Mouse (Mus musculus) neural tube, embryonic 10.5 days (tissue): ENCODE data around the gene Cmpk2.
"Not testable (repeated sequence)": the region's sequence is repeated elsewhere in the genome, so short reads cannot be mapped to it uniquely, and the experiment has no call there.

Source experiments
- DNase-seq: peaks from one replicate; pipeline ENCODE4 v3.0.0-alpha.2; 2017; ENCODE audit warnings: low spot score; ENCODE audit errors: extremely low spot score

Gene Cmpk2

DNA sequence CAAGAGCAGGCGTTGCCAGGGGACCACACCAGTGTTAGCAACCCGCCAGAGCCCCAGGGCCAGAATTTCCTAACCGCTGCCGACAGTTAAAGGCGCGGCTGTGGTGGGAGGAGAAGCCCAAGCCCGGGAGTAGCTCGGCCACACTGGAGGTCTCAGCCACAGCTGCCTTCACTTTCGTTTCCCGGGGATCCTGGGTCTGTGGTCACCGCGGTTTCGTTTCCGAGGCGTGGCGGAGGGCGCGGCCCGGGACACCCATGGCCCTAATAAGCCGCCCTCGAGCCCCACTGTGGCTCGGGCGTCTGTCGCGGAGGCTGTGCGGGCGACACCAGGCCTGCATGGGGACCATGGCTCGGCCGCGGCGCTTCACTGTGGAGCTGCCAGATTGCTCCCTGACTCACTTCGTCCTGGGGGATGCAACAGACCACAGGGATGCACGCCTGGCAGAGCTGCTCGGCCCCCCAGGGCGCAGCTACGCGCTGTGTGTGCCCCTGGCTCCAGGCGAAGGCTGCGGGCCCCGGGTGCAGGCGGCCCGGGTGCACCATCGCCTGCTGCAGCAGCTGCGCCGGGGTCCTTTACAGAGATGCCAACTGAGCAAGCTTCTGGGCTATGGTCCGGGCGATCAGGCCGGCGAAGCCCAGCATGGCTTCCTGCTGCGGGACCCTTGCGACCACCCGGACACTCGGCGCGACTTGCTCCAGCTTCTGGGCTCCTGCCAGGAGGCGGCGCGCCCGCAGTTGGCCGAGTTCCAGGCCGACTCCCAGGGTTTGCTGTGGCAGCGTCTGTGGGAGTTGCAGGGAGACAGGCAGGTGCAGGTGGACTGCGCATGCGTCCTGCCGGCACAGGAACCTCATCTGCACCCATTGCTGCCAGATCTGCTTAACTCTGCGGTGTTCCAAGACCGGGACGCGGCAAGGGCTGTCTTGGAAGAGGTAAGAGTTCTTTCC, at the start of gene Cmpk2:
Gene Cmpk2, plus strand, starts transcription at position 107 of the 944 bp plus-strand sequence.
- DNase-seq = peak; percentile 81

DNA sequence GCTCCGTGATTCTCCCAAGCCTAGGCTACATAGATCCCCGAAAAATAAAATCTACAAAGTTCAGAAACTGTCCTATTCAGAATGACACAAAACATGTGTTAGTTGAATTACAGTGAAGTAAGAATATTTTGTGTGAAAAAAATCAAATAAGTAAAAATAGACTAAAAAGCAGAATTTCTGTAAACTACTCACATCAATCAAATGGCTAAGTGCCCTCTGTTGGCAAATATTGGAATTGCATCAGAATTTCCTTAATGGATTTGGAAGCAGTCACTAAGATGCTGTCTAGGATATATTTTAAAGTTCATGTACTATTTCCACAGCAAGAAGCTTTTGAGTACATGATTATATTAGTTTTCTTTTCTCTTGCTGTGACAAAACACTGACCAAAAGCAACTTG, 44.2 kb upstream of the Cmpk2 start:
- no peak for DNase-seq

DNA sequence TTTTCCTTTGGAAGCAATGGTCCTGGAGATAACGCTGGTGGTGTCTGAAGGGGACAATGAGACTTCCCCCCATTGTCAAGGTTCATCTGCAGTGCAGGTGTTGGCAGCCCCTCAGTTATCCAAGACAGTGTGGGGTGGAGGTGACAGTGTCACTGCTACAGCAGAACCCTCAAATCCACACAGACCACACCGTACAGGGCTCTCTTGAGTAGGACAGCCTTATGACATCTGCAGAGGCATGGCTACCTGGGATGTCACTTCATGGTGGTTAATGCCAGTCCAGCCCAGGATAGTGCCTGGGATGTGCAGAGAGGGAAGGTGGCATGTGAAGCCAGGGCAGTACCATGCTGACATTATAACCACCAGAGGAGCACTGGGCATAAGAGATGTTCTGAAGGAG, 40.2 kb upstream of the Cmpk2 start:
- DNase-seq = not testable (repeated sequence)

DNA sequence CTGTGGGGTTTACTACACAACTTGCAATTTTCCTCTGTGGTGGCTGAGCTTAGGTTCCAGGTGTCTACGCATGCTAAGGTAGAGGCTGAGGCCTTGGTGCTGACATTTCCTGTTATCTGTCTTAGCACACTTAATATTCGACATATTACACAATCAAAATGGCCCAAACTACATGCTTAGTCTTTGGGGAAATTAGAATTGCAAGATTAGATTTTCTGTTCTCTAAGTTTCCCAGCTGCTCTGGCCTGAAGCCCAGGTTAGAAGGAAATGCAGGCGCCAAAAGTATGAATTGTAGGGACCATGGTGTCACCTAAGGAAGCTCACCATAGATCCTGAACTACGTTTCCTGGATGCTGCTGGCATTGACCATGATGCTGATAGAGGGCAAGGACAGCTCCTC, 32.7 kb upstream of the Cmpk2 start:
- no peak for DNase-seq

DNA sequence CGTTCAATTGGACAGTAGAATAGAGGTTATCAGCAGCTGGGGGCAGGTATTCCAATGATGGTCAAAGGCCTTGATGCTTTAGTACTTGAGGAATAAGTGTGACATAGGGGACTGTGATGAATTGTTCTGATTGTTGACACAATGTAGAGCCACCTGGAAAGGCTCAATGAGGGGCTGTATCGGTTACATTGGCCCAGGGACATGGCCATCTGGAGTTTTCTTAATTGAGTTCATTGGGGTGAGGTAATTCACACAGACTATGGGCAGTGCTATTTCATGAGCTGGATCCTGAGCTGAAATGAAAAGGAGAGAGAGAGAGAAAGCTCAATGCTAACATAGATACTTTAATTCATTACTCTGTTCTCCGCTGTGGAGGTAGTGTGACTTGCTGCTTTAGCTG, 31.1 kb upstream of the Cmpk2 start:
- no peak for DNase-seq

DNA sequence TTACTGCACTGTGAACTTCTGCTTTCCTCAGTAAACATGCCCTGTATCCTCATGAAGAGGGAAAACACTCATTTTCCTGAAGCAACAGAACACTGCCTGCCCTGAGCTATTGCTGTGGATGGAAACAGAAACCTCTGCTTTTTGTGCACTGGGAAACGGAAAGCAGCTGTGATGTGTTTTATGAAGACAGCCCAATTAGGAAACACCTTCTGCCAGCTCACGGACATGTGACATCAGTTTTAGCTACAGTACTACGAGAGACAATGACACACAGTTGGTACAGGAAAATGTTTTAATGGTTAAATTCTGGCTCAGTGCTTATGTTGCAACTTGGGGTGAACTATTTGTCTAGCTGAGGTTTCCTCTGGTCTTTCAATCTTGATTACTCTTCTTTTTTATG, 29.6 kb upstream of the Cmpk2 start:
- no peak for DNase-seq

DNA sequence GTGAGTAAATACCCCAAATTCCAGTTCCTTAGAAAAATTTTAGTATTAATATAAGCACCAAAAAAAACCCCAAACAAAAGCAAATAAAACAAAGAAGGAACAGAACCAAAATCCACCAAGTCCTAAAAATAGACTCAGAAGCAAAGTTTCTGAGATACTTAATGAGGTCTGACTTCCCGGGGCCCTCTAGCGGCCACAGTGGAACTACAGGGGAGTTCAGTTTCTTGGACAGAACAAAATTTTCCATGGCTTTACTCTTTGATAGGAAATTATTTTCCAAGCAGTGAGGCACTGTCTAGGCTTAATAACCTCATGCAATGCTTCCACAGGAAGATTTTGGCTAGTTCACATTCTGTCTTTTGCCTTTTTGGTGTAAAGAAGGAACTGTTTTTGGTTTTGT, 24.9 kb upstream of the Cmpk2 start:
- peak; percentile 60 for DNase-seq

DNA sequence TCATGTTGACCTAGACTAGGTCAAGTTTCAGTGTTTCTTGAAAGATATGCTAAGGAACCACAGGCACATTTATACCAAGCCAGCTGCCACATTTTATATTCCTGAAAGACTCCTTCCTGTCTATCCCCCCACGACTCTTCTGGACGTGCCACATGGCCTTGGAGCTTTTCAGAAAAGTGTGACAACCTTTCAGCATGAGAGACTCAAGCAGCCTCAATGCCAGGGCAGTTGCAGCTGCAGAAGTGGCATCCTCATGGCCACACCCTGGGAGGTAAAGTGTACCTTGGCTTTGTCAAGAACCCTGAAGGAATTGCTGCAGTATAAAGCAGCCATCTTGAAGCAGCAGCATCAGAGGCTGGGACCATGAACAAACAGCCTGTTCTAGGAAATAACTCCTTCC, 24.5 kb upstream of the Cmpk2 start:
- no peak for DNase-seq

DNA sequence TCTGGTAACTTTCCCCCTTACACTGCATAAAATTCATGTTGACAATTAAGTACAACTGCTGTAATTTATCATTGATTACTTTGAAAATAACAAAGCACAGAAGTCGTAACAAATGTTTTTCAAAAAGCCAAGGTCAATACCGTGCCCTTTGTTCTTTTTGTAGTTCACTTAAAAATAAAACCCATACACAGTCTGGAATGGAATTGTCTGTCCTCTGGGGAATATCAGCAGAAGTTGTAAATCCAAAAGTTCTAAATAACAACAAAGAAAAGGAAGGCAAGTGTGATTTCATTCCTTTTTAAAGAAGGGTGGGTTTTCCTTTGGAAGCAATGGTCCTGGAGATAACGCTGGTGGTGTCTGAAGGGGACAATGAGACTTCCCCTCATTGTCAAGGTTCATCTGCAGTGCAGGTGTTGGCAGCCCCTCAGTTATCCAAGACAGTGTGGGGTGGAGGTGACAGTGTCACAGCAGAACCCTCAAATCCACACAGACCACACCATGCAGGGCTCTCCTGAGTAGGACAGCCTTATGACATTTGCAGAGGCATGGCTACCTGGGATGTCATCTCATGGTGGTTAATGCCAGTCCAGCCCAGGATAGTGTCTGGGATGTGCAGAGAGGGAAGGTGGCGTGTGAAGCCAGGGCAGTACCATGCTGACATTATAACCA, 22.5 kb upstream of the Cmpk2 start:
- no peak for DNase-seq

DNA sequence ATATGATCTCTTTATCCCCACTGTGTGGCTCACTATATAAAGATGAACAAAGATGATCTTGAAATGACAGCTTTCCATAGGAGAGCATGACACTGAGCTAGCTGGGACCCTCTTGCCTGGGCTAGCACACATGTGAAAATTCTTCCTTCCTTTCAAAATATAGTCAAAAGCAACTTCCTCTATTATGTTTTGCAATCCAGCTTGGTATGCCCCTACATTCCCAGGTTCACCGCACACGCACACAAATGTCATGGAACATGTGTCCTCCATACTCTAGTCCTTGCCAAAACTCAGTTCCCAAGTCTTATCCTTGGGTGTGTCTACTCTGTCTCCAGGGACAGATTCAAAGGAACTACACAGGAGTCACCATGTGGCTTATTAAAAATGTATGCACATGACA, 19.5 kb upstream of the Cmpk2 start:
- DNase-seq = no peak

DNA sequence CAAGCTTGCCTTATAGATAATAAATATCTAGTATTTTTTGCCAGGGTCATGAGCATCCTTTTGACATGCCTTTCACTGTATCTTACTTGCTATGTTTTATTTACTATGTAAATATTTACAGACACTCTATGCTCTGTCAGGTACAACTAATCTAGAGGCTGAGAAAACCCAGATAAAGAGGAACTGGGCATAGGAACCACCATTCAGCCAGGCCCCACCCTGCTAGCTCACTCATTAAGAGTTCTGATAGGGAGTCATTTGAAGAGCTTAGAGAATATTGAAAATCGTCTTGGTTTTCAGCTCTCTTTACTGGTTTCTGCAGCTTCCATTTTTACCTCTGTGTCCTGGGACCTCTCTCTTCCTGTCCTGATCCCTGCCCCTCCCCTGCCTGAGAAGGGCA, 17.9 kb upstream of the Cmpk2 start:
- DNase-seq = no peak

DNA sequence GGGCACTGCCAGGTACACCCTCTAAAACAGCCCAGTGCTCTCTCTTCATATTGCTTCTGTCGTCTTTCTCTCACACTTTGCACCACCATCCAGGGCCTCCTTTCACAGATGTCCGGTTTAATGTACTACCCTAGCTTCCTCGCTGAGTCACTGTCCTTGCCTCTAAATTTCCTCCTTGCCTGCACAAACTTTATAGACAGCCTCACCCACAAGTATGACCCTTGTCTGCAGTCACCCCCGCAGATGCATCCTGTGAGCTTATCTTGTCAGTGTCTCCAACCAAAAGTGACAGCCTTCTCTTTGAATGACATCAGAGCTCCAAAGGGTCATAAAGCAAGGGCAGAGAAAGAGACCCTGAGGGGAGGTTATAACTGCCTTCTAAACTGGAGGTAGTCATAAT, 16.1 kb upstream of the Cmpk2 start:
- DNase-seq = no peak

DNA sequence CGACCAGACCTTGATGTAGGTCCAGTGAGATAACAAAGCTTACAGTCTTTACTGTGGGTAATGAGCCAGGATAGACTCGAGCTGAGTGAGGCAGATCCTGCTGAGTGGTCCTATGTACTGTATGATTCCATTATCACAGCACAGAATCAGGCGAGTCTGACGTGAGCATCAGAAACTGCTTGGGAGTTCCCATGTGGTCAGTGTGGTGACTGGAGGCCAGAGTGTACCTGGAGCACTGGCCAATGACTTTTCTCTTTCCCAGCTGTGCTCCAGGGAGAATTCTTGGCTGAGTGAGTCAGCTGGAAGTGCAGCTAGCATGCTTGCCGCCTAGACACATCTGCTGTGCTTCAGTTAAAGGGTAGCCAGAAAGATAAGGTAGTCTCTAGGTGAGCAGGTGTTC, 14.3 kb upstream of the Cmpk2 start:
- DNase-seq = no peak

DNA sequence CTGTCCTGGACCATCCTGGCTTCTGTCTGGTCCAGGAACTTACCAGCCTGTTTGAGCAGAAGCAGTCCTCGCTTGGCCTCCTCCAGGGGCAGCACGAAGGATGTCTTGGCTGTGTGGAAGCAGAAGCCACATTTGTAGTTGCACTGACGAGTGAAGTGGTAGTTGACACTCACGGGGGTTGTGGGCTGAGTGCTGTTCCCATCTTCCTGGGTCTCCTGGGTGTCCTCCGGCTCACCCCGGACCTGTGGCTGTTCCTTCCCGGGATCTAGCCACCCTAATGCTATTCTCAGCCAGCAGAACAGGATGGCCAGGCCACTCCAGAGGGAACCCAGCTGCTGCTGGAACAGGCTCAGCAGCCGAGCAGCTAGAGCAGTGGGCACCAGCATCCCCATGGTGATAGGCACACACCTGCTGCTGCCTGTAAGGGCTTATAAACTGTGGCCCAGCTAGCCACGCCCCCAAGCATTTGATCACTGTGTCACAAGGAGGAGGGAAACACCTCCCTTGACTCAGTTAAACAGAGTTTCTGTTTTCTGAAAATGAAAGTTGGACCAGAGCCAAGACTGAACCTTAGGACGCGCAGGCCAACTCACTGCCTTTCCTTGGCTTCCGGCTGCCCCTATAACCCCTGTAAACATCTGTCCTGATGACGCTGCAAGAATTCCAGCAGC, 12.8 kb upstream of the Cmpk2 start, which contains the start of gene Rsad2:
Gene Rsad2, minus strand, starts transcription at position 425 of the 671 bp plus-strand sequence.
- DNase-seq = peak; percentile 17

DNA sequence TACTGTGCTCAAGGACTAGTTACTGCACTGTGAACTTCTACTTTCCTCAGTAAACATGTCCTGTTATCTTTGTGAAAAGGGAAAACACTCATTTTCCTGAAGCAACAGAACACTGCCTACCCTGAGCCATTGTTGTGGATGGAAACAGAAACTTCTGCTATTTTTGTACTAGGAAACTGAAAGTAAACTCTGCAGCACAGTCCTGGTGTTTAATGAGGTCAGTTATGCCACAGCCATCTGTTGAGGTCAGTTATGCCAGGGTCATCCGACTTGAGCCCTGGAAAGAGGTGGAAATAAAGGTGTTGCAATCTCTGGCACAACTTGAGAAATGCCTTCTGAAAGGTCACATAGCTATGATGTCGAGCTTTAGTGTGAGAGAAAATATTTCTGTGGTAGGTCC, 8.9 kb upstream of the Cmpk2 start:
- DNase-seq = no peak

DNA sequence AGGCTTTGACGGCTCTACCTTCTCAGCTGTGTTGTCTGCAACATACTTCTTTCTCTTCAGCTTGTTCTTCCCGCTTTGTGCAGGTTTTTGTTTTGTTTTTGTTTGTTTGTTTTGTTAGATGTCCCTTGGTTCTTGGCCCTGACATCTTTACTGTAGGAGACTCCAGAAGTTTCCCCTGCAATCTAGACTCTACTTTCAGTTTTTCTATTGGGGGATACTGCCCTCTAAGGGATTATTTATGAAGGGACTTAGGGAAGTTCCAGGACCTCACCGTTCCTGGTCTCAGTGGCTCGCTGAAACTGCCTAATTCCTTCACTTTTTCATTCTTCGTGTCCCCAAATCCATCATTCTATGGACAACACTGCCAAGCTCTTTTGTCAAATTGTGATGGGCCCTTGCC, 3.4 kb upstream of the Cmpk2 start:
- DNase-seq = no peak

DNA sequence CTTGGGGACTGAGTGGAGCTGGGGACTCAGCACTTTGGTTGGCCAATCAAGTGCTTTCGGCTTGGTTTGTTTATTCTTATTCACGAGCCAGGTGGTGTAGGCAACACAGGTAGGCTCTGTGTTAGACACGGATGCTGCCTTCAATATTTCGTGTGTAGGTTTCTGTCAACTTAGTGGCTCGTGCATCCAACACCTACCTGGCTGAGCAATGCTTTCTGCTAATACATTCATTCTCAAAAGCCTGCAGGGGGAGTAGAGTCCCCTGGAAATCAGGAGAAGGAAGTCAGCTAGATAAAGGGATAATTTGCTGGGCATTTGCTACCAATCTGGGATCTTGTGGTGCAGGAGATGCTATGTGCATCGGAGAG, 1.0 kb downstream of the Cmpk2 start:
- DNase-seq = no peak

DNA sequence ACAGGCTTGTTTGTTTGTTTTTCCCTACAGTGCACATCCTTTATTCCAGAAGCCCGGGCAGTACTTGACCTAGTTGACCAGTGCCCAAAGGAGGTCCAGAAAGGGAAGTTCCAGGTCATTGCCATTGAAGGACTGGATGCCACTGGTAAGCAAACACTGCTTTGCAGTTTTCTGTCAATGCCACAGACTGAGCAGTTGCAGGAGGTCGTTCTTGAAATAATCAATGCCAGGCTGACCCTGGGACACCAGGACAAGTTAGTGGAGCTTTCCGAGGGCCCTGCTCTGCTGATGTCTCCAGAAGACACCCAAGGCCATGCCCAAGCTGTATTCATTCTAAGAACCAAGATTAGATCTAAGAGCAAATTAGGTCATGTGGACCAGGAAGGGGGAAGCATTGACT, 2.4 kb downstream of the Cmpk2 start:
- DNase-seq = no peak

DNA sequence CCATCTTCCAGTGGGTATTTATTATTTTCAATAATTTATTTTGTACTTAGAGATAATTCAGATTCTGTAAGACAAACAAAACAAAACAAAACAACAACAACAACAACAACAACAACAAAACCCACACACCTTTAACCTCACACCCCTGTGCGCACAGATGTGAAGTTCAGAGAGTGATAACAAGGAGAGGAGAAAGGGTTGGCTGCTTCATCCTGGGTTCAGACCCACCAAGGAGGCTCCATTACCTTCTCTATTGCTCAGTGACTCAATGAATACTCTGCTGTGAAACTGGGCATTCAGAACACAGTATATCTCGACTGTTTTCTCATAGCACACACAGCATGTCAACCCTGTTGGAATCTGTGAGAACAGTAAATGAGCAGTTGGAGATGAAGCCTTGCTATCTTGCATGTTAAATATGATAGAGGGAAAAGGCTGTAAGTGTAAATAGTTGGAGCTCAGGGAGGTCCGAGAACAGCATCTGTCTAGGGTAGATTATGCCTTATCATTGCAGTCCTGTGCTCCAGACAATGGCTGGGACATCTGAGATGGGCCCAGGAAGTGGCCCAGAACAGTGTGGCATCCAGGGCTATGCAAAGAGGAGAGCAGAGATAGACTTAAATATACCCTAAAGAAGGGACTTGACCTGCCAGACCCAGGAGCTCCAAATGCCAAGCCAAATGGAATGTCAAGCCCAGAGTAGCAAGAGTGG, 3.9 kb downstream of the Cmpk2 start:
- no peak for DNase-seq

DNA sequence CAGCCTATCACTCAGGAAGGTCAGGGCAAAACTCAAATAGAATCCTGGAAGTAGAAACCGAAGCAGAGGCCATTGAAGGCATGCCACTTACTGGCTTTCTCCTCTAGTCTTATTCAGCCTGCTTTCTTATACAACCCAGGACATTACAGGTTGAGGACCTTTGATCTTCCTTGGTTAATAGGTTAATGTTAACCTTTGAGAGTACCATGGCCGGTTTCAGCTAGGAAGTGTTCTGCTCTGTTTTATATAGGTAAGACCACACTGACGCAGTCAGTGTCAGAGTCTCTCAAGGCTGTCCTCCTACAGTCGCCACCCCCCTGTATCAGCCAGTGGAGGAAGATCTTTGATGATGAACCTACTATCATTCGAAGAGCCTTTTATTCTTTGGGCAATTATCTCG, 4.7 kb downstream of the Cmpk2 start:
- no peak for DNase-seq

DNA sequence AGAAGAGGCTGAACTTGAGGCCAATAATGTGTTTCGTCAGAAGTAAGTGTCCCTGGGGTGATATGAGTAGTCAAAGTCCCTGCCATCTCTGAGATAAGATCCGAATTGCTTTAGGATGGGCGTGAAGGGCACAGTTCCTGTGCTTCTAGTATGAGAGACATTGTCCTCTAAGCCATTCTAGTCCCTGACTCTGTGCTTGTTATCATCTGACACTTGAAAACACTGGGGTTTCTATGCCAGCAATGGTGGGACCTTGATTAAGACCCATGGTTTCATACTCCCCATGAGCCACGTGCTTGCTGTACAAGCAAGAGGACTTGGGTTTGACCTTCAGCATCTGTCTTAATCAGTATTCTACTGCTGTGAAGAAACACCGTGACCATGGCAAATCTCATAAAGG, 8.2 kb downstream of the Cmpk2 start:
- DNase-seq = no peak
